Mouse (Mus musculus) liver, embryonic 11.5 days (tissue): ENCODE results near the gene Zfp507. TPM values are rescaled to one million over a fixed set of nuclear protein-coding genes. Genes with fewer than 3 reads are reported as not detected.

ENCODE experiments used
- ATAC-seq: fragments of 200-750 bp; cut with Nextera tagmentation; replicated peaks from 2 replicates; pipeline ENCODE4 v1.8.0; 2017; ENCODE audit warnings: moderate number of reproducible peaks, mild to moderate bottlenecking, moderate TSS enrichment, moderate library complexity; ENCODE audit not compliant: low FRiP score
- DNase-seq: peaks from one replicate; pipeline ENCODE4 v3.0.0-alpha.2; 2017; ENCODE audit warnings: low spot score
- H3K27ac ChIP-seq: fragments of 300-500 bp; sonication (generic); 2 replicates; pipeline ENCODE4 v1.5.1; 2014; ENCODE audit warnings: mild to moderate bottlenecking, low read depth, low read length, control low read depth
- H3K27me3 ChIP-seq: fragments of 300-500 bp; sonication (generic); replicated peaks from 2 replicates; pipeline ENCODE4 v1.6.1; 2014; ENCODE audit warnings: low read length, mixed read lengths; ENCODE audit not compliant: control insufficient read depth, insufficient read depth
- H3K36me3 ChIP-seq: fragments of 300-500 bp; sonication (generic); 2 replicates; pipeline ENCODE4 v1.6.1; 2014; ENCODE audit warnings: mild to moderate bottlenecking, low read length, moderate library complexity, mixed read lengths; ENCODE audit not compliant: control insufficient read depth, insufficient read depth
- H3K4me1 ChIP-seq: fragments of 300-500 bp; sonication (generic); replicated peaks from 2 replicates; pipeline ENCODE4 v1.6.1; 2014; ENCODE audit warnings: low read length, mixed read lengths; ENCODE audit not compliant: control insufficient read depth, insufficient read depth
- H3K4me2 ChIP-seq: fragments of 300-500 bp; sonication (generic); 2 replicates; pipeline ENCODE4 v1.6.1; 2014; ENCODE audit warnings: mild to moderate bottlenecking, control low read depth, moderate library complexity
- H3K4me3 ChIP-seq: fragments of 300-500 bp; sonication (generic); 2 replicates; pipeline ENCODE4 v1.5.1; 2014; ENCODE audit warnings: low read depth, low read length, control low read depth
- H3K9ac ChIP-seq: fragments of 300-500 bp; sonication (generic); 2 replicates; pipeline ENCODE4 v1.6.1; 2014; ENCODE audit warnings: low read depth, low read length, control low read depth
- H3K9me3 ChIP-seq: fragments of 300-500 bp; sonication (generic); 2 replicates; pipeline ENCODE4 v1.6.1; 2016; ENCODE audit warnings: low read length, inconsistent platforms, mixed read lengths; ENCODE audit not compliant: control insufficient read depth
- whole genome bisulfite sequencing: fragments of 180-500 bp; shearing (Covaris S2); extraction: QIAGEN DNeasy Blood & Tissue Kit; methylation state at CpG from one replicate; pipeline ENCODE4 v1.1.7; 2014; 5-methylcytosine and 5-hydroxymethylcytosine counted together
- polyA plus RNA-seq: library from polyadenylated mRNA; unstranded; fragments of >200 nt; fragmentation: Nextera tagmentation; extraction: Ambion mirVana; gene quantifications from 2 replicates; pipeline ENCODE4 v1.2.1, GENCODE M21; 2014

Gene Zfp507
- polyA plus RNA-seq, 1 experiment from 2014 or later, result 11.5 TPM

- DNase-seq (no peak), ATAC-seq (no peak)
- Histone ChIP-seq H3K36me3 (0 out of 2 replicates have a peak, but pooled peaks cover 6% of the 10 kb centered on the region), H3K9ac (no peak overlapping the region), H3K4me3 (no peak overlapping the region), H3K4me1 (no peaks in the 10 kb centered on the region), H3K27me3 (no peaks in the 10 kb centered on the region), H3K4me2 (no peak overlapping the region), H3K27ac (no peak overlapping the region), H3K9me3 (no peaks in the 10 kb centered on the region; the same call in 1 of the 2 replicates)
These were observed 63.9 kb downstream of the Zfp507 start for GRCm38 (mm10) chr7:35738871-35739270.

- Histone ChIP-seq H3K27me3 (no peaks in the 10 kb centered on the region), H3K9ac (no peak overlapping the region), H3K4me3 (no peak overlapping the region), H3K9me3 (no peaks in the 10 kb centered on the region; the same call in 1 of the 2 replicates), H3K36me3 (0 out of 2 replicates have a peak, but pooled peaks cover 4% of the 10 kb centered on the region), H3K4me1 (no peaks in the 10 kb centered on the region), H3K4me2 (no peak overlapping the region), H3K27ac (no peak overlapping the region)
- ATAC-seq (no peak), DNase-seq (no peak)
- 83% methylated on average over 14 of the region's 14 CpGs for WGBS
These were observed 69.3 kb downstream of the Zfp507 start for GRCm38 (mm10) chr7:35733313-35734050.

GRCm38 (mm10) chr7:35732585-35733059 lies 70.2 kb downstream of the Zfp507 start:
- Histone ChIP-seq H3K27me3 (no peaks in the 10 kb centered on the region), H3K4me2 (no peak overlapping the region), H3K4me3 (no peak overlapping the region), H3K27ac (no peak overlapping the region), H3K9me3 (no peaks in the 10 kb centered on the region; the same call in 1 of the 2 replicates), H3K36me3 (peaks cover 4% of the 10 kb centered on the region; the same call in 1 of the 2 replicates), H3K9ac (no peak overlapping the region), H3K4me1 (no peaks in the 10 kb centered on the region)
- WGBS, result 86% methylated on average over 9 of the region's 10 CpGs
- DNase-seq (no peak), ATAC-seq (no peak)

- DNase-seq, result no peak
These were observed 73.2 kb downstream of the Zfp507 start for GRCm38 (mm10) chr7:35729621-35730031.

GRCm38 (mm10) chr7:35728376-35728775 lies 74.4 kb downstream of the Zfp507 start:
- Histone ChIP-seq H3K4me3 (no peak overlapping the region), H3K4me2 (no peak overlapping the region), H3K9me3 (no peaks in the 10 kb centered on the region), H3K36me3 (peaks cover 2% of the 10 kb centered on the region; the same call in 1 of the 2 replicates), H3K27ac (no peak overlapping the region), H3K27me3 (no peaks in the 10 kb centered on the region), H3K4me1 (no peaks in the 10 kb centered on the region), H3K9ac (no peak overlapping the region)
- 92% methylated on average over 12 of the region's 12 CpGs for WGBS
- ATAC-seq, result no peak
- DNase-seq, result no peak

More at GRCm38 (mm10) chr7:35729621-35730031, 73.2 kb downstream of the Zfp507 start:
- no peak overlapping the region for H3K4me2 ChIP-seq
- H3K4me1 ChIP-seq, result no peaks in the 10 kb centered on the region
- no peak overlapping the region for H3K27ac ChIP-seq
- H3K9me3 ChIP-seq, result no peaks in the 10 kb centered on the region
- no peaks in the 10 kb centered on the region for H3K27me3 ChIP-seq
- WGBS, result 83% methylated on average over 9 of the region's 9 CpGs
- H3K4me3 ChIP-seq, result no peak overlapping the region
- H3K9ac ChIP-seq, result no peak overlapping the region
- ATAC-seq, result no peak
- H3K36me3 ChIP-seq, result no peaks in the 10 kb centered on the region; the same call in 1 of the 2 replicates

GRCm38 (mm10) chr7:35723035-35723434 lies 79.8 kb downstream of the Zfp507 start:
- no peak overlapping the region for H3K9ac ChIP-seq
- H3K27ac ChIP-seq, result no peak overlapping the region
- no peaks in the 10 kb centered on the region for H3K9me3 ChIP-seq
- peaks cover 12% of the 10 kb centered on the region; the same call in 1 of the 2 replicates for H3K36me3 ChIP-seq
- H3K4me2 ChIP-seq, result no peak overlapping the region
- no peak overlapping the region for H3K4me3 ChIP-seq
- DNase-seq (no peak), ATAC-seq (no peak)
- WGBS, result 91% methylated on average over 2 of the region's 2 CpGs
- no peaks in the 10 kb centered on the region for H3K4me1 ChIP-seq
- H3K27me3 ChIP-seq, result no peaks in the 10 kb centered on the region

Other genes with a start within 250 kb of the Zfp507 start
- gene Nudt19, start 246.7 kb downstream of the Zfp507 start, polyA plus RNA-seq, result 125 and 144 TPM in 2 replicates
- gene Rgs9bp, start 217.4 kb downstream of the Zfp507 start, polyA plus RNA-seq, result 0.22 and 0.40 TPM in 2 replicates
- gene Ankrd27, start 216.8 kb downstream of the Zfp507 start, polyA plus RNA-seq, result 63.1 and 71.3 TPM in 2 replicates
- 284 and 301 TPM in 2 replicates for gene Pdcd5, start 155.5 kb downstream of the Zfp507 start, polyA plus RNA-seq
- 17.1 and 22.9 TPM in 2 replicates for gene Dpy19l3, start 48.5 kb downstream of the Zfp507 start, polyA plus RNA-seq